Mouse (Mus musculus) limb, embryonic 14.5 days (tissue): Measurements from ENCODE around the gene Elovl7. TPM values are rescaled to one million over a fixed set of nuclear protein-coding genes. Genes with fewer than 3 reads are reported as not detected.

Source experiments
- ATAC-seq: fragments of 200-750 bp; cut with Nextera tagmentation; 2 replicates; pipeline ENCODE4 v1.8.0; 2017; ENCODE audit warnings: low read depth, moderate number of reproducible peaks, moderate TSS enrichment; ENCODE audit not compliant: low FRiP score
- DNase-seq: peaks from one replicate; pipeline ENCODE4 v3.0.0-alpha.2; 2015; ENCODE audit warnings: low spot score
- H3K27ac ChIP-seq: fragments of 300-500 bp; sonication (generic); replicated peaks from 2 replicates; pipeline ENCODE4 v1.5.1; 2014; ENCODE audit warnings: low read depth, mild to moderate bottlenecking, low read length, moderate library complexity, mixed read lengths
- H3K27me3 ChIP-seq: fragments of 300-500 bp; sonication (generic); 2 replicates; pipeline ENCODE4 v1.6.1; 2014; ENCODE audit warnings: low read length, mixed read lengths; ENCODE audit not compliant: control insufficient read depth, insufficient read depth
- H3K36me3 ChIP-seq: fragments of 300-500 bp; sonication (generic); 2 replicates; pipeline ENCODE4 v1.6.1; 2014; ENCODE audit warnings: mild to moderate bottlenecking, low read length, moderate library complexity, mixed read lengths; ENCODE audit not compliant: control insufficient read depth, insufficient read depth
- H3K4me1 ChIP-seq: fragments of 300-500 bp; sonication (generic); 2 replicates; pipeline ENCODE4 v1.6.1; 2014; ENCODE audit warnings: antibody characterized with exemption, low read length, mixed read lengths; ENCODE audit not compliant: control insufficient read depth, insufficient read depth
- H3K4me2 ChIP-seq: fragments of 300-500 bp; sonication (generic); replicated peaks from 2 replicates; pipeline ENCODE4 v1.6.1; 2014; ENCODE audit warnings: low read depth, mild to moderate bottlenecking, low read length, moderate library complexity; ENCODE audit not compliant: severe bottlenecking
- H3K4me3 ChIP-seq: fragments of 300-500 bp; sonication (generic); replicated peaks from 2 replicates; pipeline ENCODE4 v1.5.1; 2014; ENCODE audit warnings: low read length
- H3K9ac ChIP-seq: fragments of 300-500 bp; sonication (generic); 2 replicates; pipeline ENCODE4 v1.6.1; 2014; ENCODE audit warnings: mild to moderate bottlenecking, low read depth, low read length, moderate library complexity; ENCODE audit not compliant: severe bottlenecking
- H3K9me3 ChIP-seq: fragments of 300-500 bp; sonication (generic); 2 replicates; pipeline ENCODE4 v1.6.1; 2016; ENCODE audit warnings: low read length; ENCODE audit not compliant: control insufficient read depth
- POLR2A ChIP-seq: fragments of 200-500 bp; IDR thresholded peaks from 2 replicates; pipeline ENCODE4 v1.8.0; 2012; ENCODE audit warnings: inconsistent platforms, mild to moderate bottlenecking, moderate library complexity, borderline replicate concordance; ENCODE audit not compliant: insufficient read depth, insufficient read length; ENCODE audit errors: extremely low read depth
- WGBS: fragments of 180-500 bp; shearing (Covaris S2); extraction: QIAGEN DNeasy Blood & Tissue Kit; methylation state at CpG from one replicate; pipeline ENCODE4 v1.1.7; 2014; 5-methylcytosine and 5-hydroxymethylcytosine counted together
- polyA plus RNA-seq, 2 experiments: library from polyadenylated mRNA; depleted of rRNA in 1 of 2; stranded (reverse) in 1 of 2; unstranded in 1 of 2; fragments of >200 nt; fragmentation: Nextera tagmentation in 1 of 2; extraction: Ambion mirVana in 1 of 2; gene quantifications; 2 replicates each; pipeline versions ENCODE4 v1.2.1 to v1.2.3; 2012 to 2014

The Elovl7 gene
- polyA plus RNA-seq, 2 experiments: 1.4 to 4.8 TPM

DNA sequence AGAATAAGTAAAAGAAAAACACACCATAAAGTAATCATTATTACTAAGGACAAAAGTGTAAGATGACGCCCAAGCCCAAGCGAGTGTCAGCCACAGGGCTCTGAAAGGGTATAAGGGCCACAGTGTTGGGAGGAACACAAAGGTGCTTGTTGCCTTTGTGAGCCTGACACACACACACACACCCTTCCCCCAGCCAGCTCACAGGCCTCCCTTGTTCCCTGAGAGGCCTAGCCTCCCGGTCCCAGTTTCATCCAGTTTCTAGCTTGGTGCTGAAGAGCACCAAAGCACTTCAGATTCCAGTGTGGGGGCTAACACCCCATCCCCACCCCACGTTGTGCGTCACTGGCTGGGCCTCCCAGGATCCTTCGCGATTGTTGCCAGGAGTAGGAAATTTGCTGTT is 87.2 kb downstream of the Elovl7 start:
- no peak for TF ChIP-seq POLR2A
- Histone ChIP-seq H3K9ac (no peak overlapping the region), H3K4me1 (peaks cover 6% of the 10 kb centered on the region; the same call in 1 of the 2 replicates), H3K27ac (0 out of 2 replicates have a peak overlapping the region, but pooled peaks have one; percentile 14), H3K9me3 (no peaks in the 10 kb centered on the region), H3K27me3 (no peaks in the 10 kb centered on the region), H3K4me2 (no peak overlapping the region), H3K4me3 (no peak overlapping the region), H3K36me3 (no peaks in the 10 kb centered on the region)
- 0 out of 2 replicates have a peak, but pooled peaks have one; percentile 42 for ATAC-seq
- 17% methylated on average over 7 of the region's 7 CpGs for WGBS
- DNase-seq: peak; percentile 8

- no peaks in the 10 kb centered on the region for H3K27me3 ChIP-seq
- H3K4me2 ChIP-seq: no peak overlapping the region
- H3K9me3 ChIP-seq: no peaks in the 10 kb centered on the region
- DNase-seq (no peak), ATAC-seq (no peak)
- no peaks in the 10 kb centered on the region for H3K36me3 ChIP-seq
- no peak overlapping the region for H3K9ac ChIP-seq
- no peak overlapping the region for H3K4me3 ChIP-seq
- TF ChIP-seq POLR2A: no peak
- 0 out of 2 replicates have a peak, but pooled peaks cover 2% of the 10 kb centered on the region for H3K4me1 ChIP-seq
- WGBS: 71% methylated on average over 7 of the region's 7 CpGs
- no peak overlapping the region for H3K27ac ChIP-seq
Measured at GRCm38 (mm10) chr13:108302957-108303675, 88.9 kb downstream of the Elovl7 start.

GRCm38 (mm10) chr13:108303841-108304240 is 89.6 kb downstream of the Elovl7 start:
- TF ChIP-seq POLR2A: no peak
- H3K36me3 ChIP-seq: no peaks in the 10 kb centered on the region
- DNase-seq (no peak), ATAC-seq (no peak)
- H3K9ac ChIP-seq: no peak overlapping the region
- H3K4me1 ChIP-seq: 0 out of 2 replicates have a peak, but pooled peaks cover 2% of the 10 kb centered on the region
- no peak overlapping the region for H3K4me3 ChIP-seq
- 47% methylated on average over 1 of the region's 1 CpGs for WGBS
- no peak overlapping the region for H3K27ac ChIP-seq
- H3K9me3 ChIP-seq: no peaks in the 10 kb centered on the region
- no peaks in the 10 kb centered on the region for H3K27me3 ChIP-seq
- H3K4me2 ChIP-seq: no peak overlapping the region

DNA sequence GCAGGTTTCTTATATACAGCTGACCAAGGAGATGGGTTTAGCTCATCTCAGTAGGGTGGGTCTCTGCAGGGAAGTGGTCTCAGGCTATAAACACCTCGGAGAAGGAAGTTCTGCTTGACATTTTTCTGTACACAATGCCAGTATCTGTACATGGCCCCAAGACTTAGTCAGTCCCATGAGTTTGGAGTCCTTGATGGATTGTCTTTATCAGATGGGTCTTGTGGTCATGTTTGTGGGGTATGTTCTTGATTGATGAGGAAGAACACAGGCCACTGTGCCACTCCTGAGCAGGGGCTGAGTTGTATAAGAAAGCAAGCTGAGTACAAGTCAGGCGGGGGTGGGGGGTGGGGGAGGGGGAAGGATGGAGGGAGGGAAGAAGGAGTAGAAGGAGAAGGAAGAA is 90.5 kb downstream of the Elovl7 start:
- no peak for TF ChIP-seq POLR2A
- H3K36me3 ChIP-seq: no peaks in the 10 kb centered on the region

DNA sequence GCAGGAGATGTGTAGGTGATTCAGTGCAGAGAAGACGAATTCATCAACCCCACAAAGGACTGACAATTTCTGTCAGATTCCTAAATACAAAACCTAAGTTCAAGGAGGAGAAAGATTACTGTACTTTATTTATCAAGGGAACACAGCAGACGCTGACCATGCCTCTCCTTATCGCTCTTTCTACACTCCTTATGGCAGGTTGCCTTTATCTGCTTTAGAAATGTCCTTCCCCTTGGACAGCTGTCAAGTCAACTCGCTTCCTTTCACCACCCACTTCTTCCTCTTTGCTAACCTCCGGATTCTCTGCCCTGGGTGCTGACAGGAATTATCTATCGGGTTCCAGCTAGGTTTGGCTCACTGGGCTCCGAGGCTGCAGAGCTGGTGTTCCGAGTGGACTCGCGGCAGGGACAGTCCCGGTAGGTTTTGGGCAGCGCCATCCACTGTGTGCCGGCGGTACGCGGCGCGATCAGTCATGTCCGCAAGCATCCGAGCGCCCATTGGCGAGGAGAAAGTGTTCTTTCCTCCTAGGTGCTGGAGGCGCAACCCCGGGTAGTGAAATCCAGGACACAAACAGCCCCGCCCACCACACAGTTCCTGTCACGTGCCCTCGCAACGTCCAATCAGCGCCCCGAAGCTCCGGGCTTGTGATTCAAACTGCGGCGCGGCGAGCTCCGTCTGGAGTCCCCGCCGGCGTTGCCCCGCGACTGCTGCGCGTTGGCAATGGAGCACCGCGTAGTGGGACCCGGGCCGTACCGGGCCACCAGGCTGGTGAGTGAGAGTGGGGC is 101.7 kb downstream of the Elovl7 start, which contains the start of gene Depdc1b:
Depdc1b (plus strand) TSS at position 631 of the 785 bp plus-strand sequence.
- Histone ChIP-seq H3K4me1 (peaks cover 10% of the 10 kb centered on the region; the same call in 1 of the 2 replicates), H3K27me3 (no peaks in the 10 kb centered on the region), H3K36me3 (no peaks in the 10 kb centered on the region), H3K9ac (peak within 1 kb of the TSS; percentile 67), H3K4me2 (peak within 1 kb of the TSS; percentile 92), H3K27ac (no peak within 1 kb of the TSS), H3K9me3 (no peaks in the 10 kb centered on the region), H3K4me3 (peak within 1 kb of the TSS; percentile 68)
- 2% methylated on average over 44 of the region's 48 CpGs for WGBS
- TF ChIP-seq POLR2A: no peak
- ATAC-seq (peak; percentile 99), DNase-seq (peak; percentile 92)

More for the DNA sequence above, 90.5 kb downstream of the Elovl7 start:
- WGBS: 45% methylated on average over 1 of the region's 2 CpGs
- DNase-seq (no peak), ATAC-seq (no peak)
- H3K4me1 ChIP-seq: 0 out of 2 replicates have a peak, but pooled peaks cover 2% of the 10 kb centered on the region
- H3K4me2 ChIP-seq: no peak overlapping the region
- H3K9me3 ChIP-seq: no peaks in the 10 kb centered on the region
- no peak overlapping the region for H3K27ac ChIP-seq
- no peak overlapping the region for H3K9ac ChIP-seq
- no peak overlapping the region for H3K4me3 ChIP-seq
- H3K27me3 ChIP-seq: no peaks in the 10 kb centered on the region
